Mouse (Mus musculus): ENCODE results near the gene Gm21903. TPM values are rescaled to one million over a fixed set of nuclear protein-coding genes. Genes with fewer than 3 reads are reported as not detected.

Gm21903 gene
- not detected for total RNA-seq (2023)

GRCm38 (mm10) chr17:39043241-39043640, at the start of gene Gm21903:
Gene Gm21903, minus strand, starts transcription at chr17:39043341.

GRCm38 (mm10) chr17:39076937-39077336, 33.8 kb upstream of the Gm21903 start, which contains the start of gene Esp23:
Gene Esp23, minus strand, starts transcription at chr17:39077037.

GRCm38 (mm10) chr17:39036395-39036794, 6.7 kb downstream of the Gm21903 start, which contains the start of gene Esp24:
Gene Esp24, plus strand, starts transcription at chr17:39036695.

Other genes starting within 250 kb of the Gm21903 start
- gene Esp24, start 6.6 kb downstream of the Gm21903 start, total RNA-seq (2023), result not detected
- gene Esp23, start 33.7 kb upstream of the Gm21903 start, total RNA-seq (2023), result not detected
- not detected for gene Esp22, start 52.0 kb upstream of the Gm21903 start, total RNA-seq (2023)